Mouse (Mus musculus) heart, embryonic 16.5 days (tissue): Measurements from ENCODE around the gene Cln5. TPM values are rescaled to one million over a fixed set of nuclear protein-coding genes. Genes with fewer than 3 reads are reported as not detected.

ENCODE experiments used
- ATAC-seq: fragments of 200-750 bp; cut with Nextera tagmentation; replicated peaks from 2 replicates; pipeline ENCODE4 v1.8.0; 2017; ENCODE audit warnings: moderate number of reproducible peaks; ENCODE audit not compliant: insufficient read depth, low FRiP score; ENCODE audit errors: extremely low read depth
- H3K27ac ChIP-seq: fragments of 300-500 bp; sonication (generic); 2 replicates; pipeline ENCODE4 v1.5.1; 2014; ENCODE audit warnings: mild to moderate bottlenecking, low read length, control low read depth, moderate library complexity
- H3K27me3 ChIP-seq: fragments of 300-500 bp; sonication (generic); 2 replicates; pipeline ENCODE4 v1.6.1; 2014; ENCODE audit warnings: low read length, mixed read lengths; ENCODE audit not compliant: control insufficient read depth, insufficient read depth
- H3K36me3 ChIP-seq: fragments of 300-500 bp; sonication (generic); 2 replicates; pipeline ENCODE4 v1.6.1; 2014; ENCODE audit not compliant: control insufficient read depth, insufficient read depth
- H3K4me1 ChIP-seq: fragments of 300-500 bp; sonication (generic); 2 replicates; pipeline ENCODE4 v1.6.1; 2014; ENCODE audit warnings: low read length, mixed read lengths; ENCODE audit not compliant: control insufficient read depth, insufficient read depth
- H3K4me2 ChIP-seq: fragments of 300-500 bp; sonication (generic); 2 replicates; pipeline ENCODE4 v1.6.1; 2014; ENCODE audit warnings: low read depth, mild to moderate bottlenecking, control low read depth, low read length
- H3K4me3 ChIP-seq: fragments of 300-500 bp; sonication (generic); 2 replicates; pipeline ENCODE4 v1.5.1; 2014; ENCODE audit warnings: mild to moderate bottlenecking, control low read depth, low read length
- H3K9ac ChIP-seq: fragments of 300-500 bp; sonication (generic); 2 replicates; pipeline ENCODE4 v1.6.1; 2014; ENCODE audit warnings: low read length, control low read depth
- H3K9me3 ChIP-seq: fragments of 300-500 bp; sonication (generic); replicated peaks from 2 replicates; pipeline ENCODE4 v1.6.1; 2016; ENCODE audit warnings: low read length; ENCODE audit not compliant: control insufficient read depth
- WGBS: fragments of 180-500 bp; shearing (Covaris S2); extraction: QIAGEN DNeasy Blood & Tissue Kit; methylation state at CpG from one replicate; pipeline ENCODE4 v1.1.7; 2014; 5-methylcytosine and 5-hydroxymethylcytosine counted together
- polyA plus RNA-seq: library from polyadenylated mRNA; unstranded; fragments of >200 nt; fragmentation: Nextera tagmentation; extraction: Ambion mirVana; gene quantifications from 2 replicates; pipeline ENCODE4 v1.2.1, GENCODE M21; 2015

Cln5 gene
- polyA plus RNA-seq, 1 experiment from 2014 or later, result 27.6 TPM

GRCm38 (mm10) chr14:103088624-103089023 lies 18.6 kb downstream of the Cln5 start:
- WGBS, result 71% methylated on average over 6 of the region's 6 CpGs
- H3K9me3 ChIP-seq, result no peaks in the 10 kb centered on the region
- no peak overlapping the region for H3K4me3 ChIP-seq
- no peak overlapping the region for H3K4me2 ChIP-seq
- H3K4me1 ChIP-seq, result peaks cover 6% of the 10 kb centered on the region
- no peak overlapping the region for H3K27ac ChIP-seq
- 0 out of 2 replicates have a peak, but pooled peaks have one; percentile 18 for ATAC-seq
- H3K9ac ChIP-seq, result no peak overlapping the region
- H3K36me3 ChIP-seq, result peaks cover 32% of the 10 kb centered on the region
- H3K27me3 ChIP-seq, result no peaks in the 10 kb centered on the region

DNA sequence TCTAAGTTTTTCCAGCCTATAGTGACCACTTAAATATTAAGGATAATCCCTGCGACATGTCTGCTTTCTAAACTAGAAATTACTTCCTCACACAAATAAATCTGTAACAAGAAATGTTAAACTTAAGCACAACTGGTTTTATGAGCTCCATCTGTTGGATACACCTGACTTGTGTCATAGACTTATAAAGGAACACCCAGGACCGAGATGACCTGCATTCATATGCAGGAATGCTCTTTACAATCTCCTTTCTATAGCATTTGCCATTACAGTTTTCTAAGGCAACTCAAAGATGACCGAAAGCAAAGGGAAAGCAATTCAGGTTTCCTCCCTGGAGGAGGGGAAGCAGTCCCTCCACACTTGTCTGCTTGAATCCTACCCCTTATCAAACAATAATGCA lies 23.2 kb downstream of the Cln5 start:
- ATAC-seq, result no peak
- H3K4me3 ChIP-seq, result no peak overlapping the region
- peaks cover 21% of the 10 kb centered on the region for H3K4me1 ChIP-seq
- no peaks in the 10 kb centered on the region for H3K27me3 ChIP-seq
- H3K27ac ChIP-seq, result no peak overlapping the region
- H3K9me3 ChIP-seq, result no peaks in the 10 kb centered on the region
- peaks cover 18% of the 10 kb centered on the region for H3K36me3 ChIP-seq
- H3K4me2 ChIP-seq, result no peak overlapping the region
- H3K9ac ChIP-seq, result no peak overlapping the region
- WGBS, result 92% methylated on average over 3 of the region's 3 CpGs

DNA sequence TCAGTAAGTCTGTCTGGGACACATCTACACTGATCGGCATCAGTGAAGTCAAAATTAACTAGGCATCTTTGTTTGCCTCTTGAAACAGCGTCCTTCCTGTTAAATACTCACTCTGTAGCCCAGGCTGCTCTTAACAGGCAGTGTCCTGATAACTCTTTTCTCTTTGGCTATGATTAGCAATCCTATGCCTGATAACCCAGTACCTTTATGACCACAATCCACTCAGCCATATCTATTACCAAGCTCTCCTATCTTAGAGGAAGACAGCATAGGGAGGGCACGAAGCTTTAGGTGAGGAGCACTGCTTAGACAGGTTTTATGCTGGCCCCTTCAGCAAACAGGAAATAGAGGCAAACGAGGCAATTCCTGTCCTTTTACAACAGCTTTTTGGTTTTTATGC lies 23.7 kb downstream of the Cln5 start:
- WGBS, result 48% methylated on average over 4 of the region's 4 CpGs
- peaks cover 15% of the 10 kb centered on the region for H3K36me3 ChIP-seq
- ATAC-seq, result no peak
- no peak overlapping the region for H3K4me2 ChIP-seq
- H3K4me3 ChIP-seq, result no peak overlapping the region
- peaks cover 21% of the 10 kb centered on the region for H3K4me1 ChIP-seq
- no peak overlapping the region for H3K27ac ChIP-seq
- no peaks in the 10 kb centered on the region for H3K9me3 ChIP-seq
- H3K27me3 ChIP-seq, result no peaks in the 10 kb centered on the region
- H3K9ac ChIP-seq, result 0 out of 2 replicates have a peak overlapping the region, but pooled peaks have one; percentile 15

DNA sequence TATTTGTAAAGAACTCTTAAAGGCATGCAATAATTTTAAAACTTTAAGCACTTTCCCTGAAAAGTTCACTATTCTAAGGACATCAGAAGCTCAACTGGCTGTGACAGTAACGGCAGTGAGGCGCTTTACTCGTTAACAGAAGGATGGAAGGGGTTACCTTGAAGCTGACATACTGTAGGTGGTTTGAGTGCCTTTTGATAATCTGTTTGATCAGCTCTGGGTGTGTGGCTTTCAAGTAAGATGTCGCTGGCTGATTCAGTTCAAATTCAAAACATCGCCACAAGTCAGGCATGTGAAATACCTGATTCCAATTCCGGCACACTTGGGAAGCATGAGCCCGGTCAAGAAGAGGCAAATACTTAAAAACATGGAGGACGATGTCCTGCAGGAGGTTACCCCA lies 25.0 kb downstream of the Cln5 start:
- no peak for ATAC-seq
- 87% methylated on average over 8 of the region's 8 CpGs for WGBS
- peaks cover 11% of the 10 kb centered on the region for H3K36me3 ChIP-seq

DNA sequence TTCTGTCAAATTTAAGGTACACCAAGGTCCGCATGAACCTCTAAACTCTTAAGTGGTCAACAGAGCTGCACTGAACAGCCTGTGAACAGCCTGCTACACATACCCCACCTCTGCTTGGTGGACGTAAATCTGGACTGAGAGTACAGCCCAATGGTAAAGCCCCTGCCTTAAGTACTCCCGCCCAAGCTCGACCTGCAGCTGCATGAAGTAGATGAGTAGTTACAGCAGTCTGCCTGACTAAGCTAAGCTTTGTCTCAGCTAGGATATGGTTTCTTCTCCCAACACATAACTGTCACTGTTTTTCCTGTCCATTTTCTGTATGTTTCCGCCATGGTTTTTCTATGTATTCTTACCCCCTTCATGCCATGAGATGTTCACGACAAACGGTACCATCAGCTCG lies 25.8 kb downstream of the Cln5 start:
- H3K9ac ChIP-seq, result no peak overlapping the region
- no peak overlapping the region for H3K4me3 ChIP-seq
- H3K4me2 ChIP-seq, result no peak overlapping the region
- no peaks in the 10 kb centered on the region for H3K27me3 ChIP-seq
- ATAC-seq, result no peak
- peaks cover 21% of the 10 kb centered on the region for H3K4me1 ChIP-seq
- H3K9me3 ChIP-seq, result no peaks in the 10 kb centered on the region
- H3K36me3 ChIP-seq, result peaks cover 9% of the 10 kb centered on the region
- no peak overlapping the region for H3K27ac ChIP-seq
- whole genome bisulfite sequencing, result 90% methylated on average over 8 of the region's 8 CpGs

More for the DNA sequence above, 25.0 kb downstream of the Cln5 start:
- Histone ChIP-seq H3K4me3 (no peak overlapping the region), H3K9me3 (no peaks in the 10 kb centered on the region), H3K4me1 (peaks cover 21% of the 10 kb centered on the region), H3K27ac (no peak overlapping the region), H3K4me2 (no peak overlapping the region), H3K27me3 (no peaks in the 10 kb centered on the region), H3K9ac (no peak overlapping the region)

DNA sequence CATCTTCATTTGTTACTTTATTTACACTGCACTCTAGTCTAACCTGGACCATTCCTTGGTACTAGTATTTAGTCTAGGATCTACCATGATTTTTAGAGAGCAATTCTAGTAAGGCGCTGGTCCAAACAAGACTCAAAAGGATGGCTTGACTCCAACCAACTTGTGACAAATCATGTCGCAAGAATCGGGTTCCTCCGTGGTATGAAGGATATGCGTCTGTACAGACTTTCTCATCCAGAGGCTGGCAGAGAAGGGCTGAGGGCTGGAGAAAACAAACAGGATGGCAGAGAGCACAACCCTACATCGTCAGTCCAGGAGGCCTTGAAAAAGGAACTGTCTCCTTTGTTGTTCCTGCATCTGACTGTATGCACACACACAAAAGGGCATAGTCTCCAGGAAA lies 26.6 kb downstream of the Cln5 start:
- Histone ChIP-seq H3K9ac (no peak overlapping the region), H3K4me2 (no peak overlapping the region; the same call in 1 of the 2 replicates), H3K9me3 (no peaks in the 10 kb centered on the region), H3K27me3 (no peaks in the 10 kb centered on the region), H3K4me1 (peaks cover 21% of the 10 kb centered on the region), H3K27ac (no peak overlapping the region), H3K36me3 (peaks cover 7% of the 10 kb centered on the region), H3K4me3 (no peak overlapping the region)
- WGBS, result 69% methylated on average over 6 of the region's 6 CpGs
- ATAC-seq, result no peak

DNA sequence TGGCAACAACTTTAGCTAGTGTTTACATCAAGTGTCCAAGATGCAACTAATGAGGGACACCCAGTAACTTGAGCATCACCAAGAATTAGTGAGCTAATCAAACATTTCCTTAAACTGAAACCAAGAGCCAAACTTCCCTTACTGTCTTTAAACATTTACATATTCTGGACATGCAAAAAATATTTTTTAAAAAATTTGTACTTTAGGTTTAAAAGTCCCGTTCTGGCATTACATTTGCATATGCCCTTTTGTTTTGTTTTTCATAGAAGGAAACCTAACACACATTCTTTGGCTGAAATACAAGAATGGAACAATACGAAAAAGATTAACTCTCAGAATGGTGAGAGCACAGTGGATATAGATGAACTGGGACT lies 28.2 kb downstream of the Cln5 start:
- 0% methylated on average over 2 of the region's 2 CpGs for WGBS
- peaks cover 5% of the 10 kb centered on the region; the same call in 1 of the 2 replicates for H3K36me3 ChIP-seq
- peak overlapping the region; percentile 93 for H3K4me3 ChIP-seq
- ATAC-seq, result no peak
- peak overlapping the region; percentile 98; the same call in 1 of the 2 replicates for H3K27ac ChIP-seq
- H3K4me1 ChIP-seq, result peaks cover 16% of the 10 kb centered on the region
- no peaks in the 10 kb centered on the region for H3K27me3 ChIP-seq
- peak overlapping the region; percentile 66 for H3K4me2 ChIP-seq
- H3K9me3 ChIP-seq, result no peaks in the 10 kb centered on the region
- H3K9ac ChIP-seq, result peak overlapping the region; percentile 99

GRCm38 (mm10) chr14:103098587-103099235 lies 28.7 kb downstream of the Cln5 start:
- Histone ChIP-seq H3K27me3 (no peaks in the 10 kb centered on the region), H3K27ac (peak overlapping the region; percentile 98), H3K4me2 (peak overlapping the region; percentile 70), H3K4me3 (peak overlapping the region; percentile 93), H3K9me3 (no peaks in the 10 kb centered on the region), H3K36me3 (peaks cover 5% of the 10 kb centered on the region; the same call in 1 of the 2 replicates), H3K9ac (peak overlapping the region; percentile 99), H3K4me1 (peaks cover 13% of the 10 kb centered on the region)
- under 1% methylated on average over 63 of the region's 86 CpGs for WGBS
- ATAC-seq, result peak; percentile 87

GRCm38 (mm10) chr14:103099238-103099933 lies 29.4 kb downstream of the Cln5 start, which contains the start of gene Fbxl3:
Gene Fbxl3 (minus strand): TSS chr14:103099566.
- under 1% methylated on average over 84 of the region's 88 CpGs for WGBS
- Histone ChIP-seq H3K4me1 (peaks cover 11% of the 10 kb centered on the region), H3K4me3 (peak within 1 kb of the TSS; percentile 93)

More at GRCm38 (mm10) chr14:103099238-103099933, 29.4 kb downstream of the Cln5 start, which contains the start of gene Fbxl3:
- no peaks in the 10 kb centered on the region for H3K27me3 ChIP-seq
- peak within 1 kb of the TSS; percentile 70 for H3K4me2 ChIP-seq
- ATAC-seq, result peak; percentile 94
- peak within 1 kb of the TSS; percentile 99 for H3K9ac ChIP-seq
- no peaks in the 10 kb centered on the region for H3K9me3 ChIP-seq
- peak within 1 kb of the TSS; percentile 98 for H3K27ac ChIP-seq
- H3K36me3 ChIP-seq, result peaks cover 5% of the 10 kb centered on the region; the same call in 1 of the 2 replicates
